Mouse (Mus musculus): ENCODE results near the gene Wdr70. TPM values are rescaled to one million over a fixed set of nuclear protein-coding genes. Genes with fewer than 3 reads are reported as not detected.

Gene Wdr70
- polyA plus RNA-seq, 1 experiment from 2014 or later, result 54.9 TPM

GRCm38 (mm10) chr15:7838921-7839309 lies 260.1 kb downstream of the Wdr70 start:
- H3K4me3 ChIP-seq, result no peak overlapping the region
- WGBS, result 45% methylated on average over 7 of the region's 7 CpGs
- no peaks in the 10 kb centered on the region for H3K36me3 ChIP-seq
- H3K4me1 ChIP-seq, result peaks cover 3% of the 10 kb centered on the region; the same call in 1 of the 2 replicates
- no peaks in the 10 kb centered on the region for H3K9me3 ChIP-seq
- ATAC-seq (ENCODE audit: insufficient number of reproducible peaks, low FRiP score, low TSS enrichment, low read depth), result no peak
- no peak overlapping the region for H3K9ac ChIP-seq
- H3K27me3 ChIP-seq, result no peaks in the 10 kb centered on the region
- H3K4me2 ChIP-seq, result no peak overlapping the region
- H3K27ac ChIP-seq, result no peak overlapping the region

GRCm38 (mm10) chr15:7838060-7838920 lies 260.7 kb downstream of the Wdr70 start:
- Histone ChIP-seq H3K4me2 (no peak overlapping the region), H3K36me3 (no peaks in the 10 kb centered on the region), H3K9me3 (no peaks in the 10 kb centered on the region), H3K4me1 (peaks cover 3% of the 10 kb centered on the region; the same call in 1 of the 2 replicates), H3K27me3 (no peaks in the 10 kb centered on the region), H3K4me3 (no peak overlapping the region), H3K9ac (no peak overlapping the region), H3K27ac (no peak overlapping the region)
- WGBS, result 39% methylated on average over 8 of the region's 8 CpGs
- no peak for ATAC-seq (ENCODE audit: insufficient number of reproducible peaks, low FRiP score, low TSS enrichment, low read depth)

- Histone ChIP-seq H3K4me3 (no peak overlapping the region), H3K4me1 (peaks cover 3% of the 10 kb centered on the region; the same call in 1 of the 2 replicates), H3K9me3 (no peaks in the 10 kb centered on the region), H3K9ac (no peak overlapping the region), H3K36me3 (no peaks in the 10 kb centered on the region), H3K4me2 (no peak overlapping the region), H3K27ac (no peak overlapping the region), H3K27me3 (no peaks in the 10 kb centered on the region)
- WGBS, result 82% methylated on average over 9 of the region's 9 CpGs
- ATAC-seq (ENCODE audit: insufficient number of reproducible peaks, low FRiP score, low TSS enrichment, low read depth), result no peak
Observed at GRCm38 (mm10) chr15:7835404-7835803, 263.6 kb downstream of the Wdr70 start.

- no peak overlapping the region for H3K4me3 ChIP-seq
- H3K4me1 ChIP-seq, result no peaks in the 10 kb centered on the region
- no peak for ATAC-seq (ENCODE audit: insufficient number of reproducible peaks, low FRiP score, low TSS enrichment, low read depth)
- H3K36me3 ChIP-seq, result no peaks in the 10 kb centered on the region
- H3K9me3 ChIP-seq, result no peaks in the 10 kb centered on the region
- no peak overlapping the region for H3K4me2 ChIP-seq
- no peak overlapping the region for H3K27ac ChIP-seq
- H3K27me3 ChIP-seq, result peaks cover 18% of the 10 kb centered on the region
- WGBS, result 59% methylated on average over 6 of the region's 6 CpGs
- H3K9ac ChIP-seq, result no peak overlapping the region
Observed at GRCm38 (mm10) chr15:7825530-7825929, 273.5 kb downstream of the Wdr70 start.

- Histone ChIP-seq H3K4me1 (no peaks in the 10 kb centered on the region), H3K9me3 (no peaks in the 10 kb centered on the region), H3K27me3 (peaks cover 30% of the 10 kb centered on the region), H3K9ac (no peak overlapping the region), H3K36me3 (no peaks in the 10 kb centered on the region), H3K27ac (no peak overlapping the region), H3K4me3 (no peak overlapping the region), H3K4me2 (no peak overlapping the region)
- WGBS, result 60% methylated on average over 6 of the region's 6 CpGs
- no peak for ATAC-seq (ENCODE audit: insufficient number of reproducible peaks, low FRiP score, low TSS enrichment, low read depth)
Observed at GRCm38 (mm10) chr15:7823886-7824285, 275.1 kb downstream of the Wdr70 start.

Small RNA genes lying within 50 kb of the gene (microRNA-seq; reads per million reads assigned to microRNA genes)
- not detected for gene Gm27529

Other genes starting within 250 kb of the Wdr70 start
- 13.4 and 14.1 TPM in 2 replicates for gene Nup155, start 10.1 kb upstream of the Wdr70 start, polyA plus RNA-seq (2015; fragmentation: Nextera tagmentation; extraction: Ambion mirVana)
- 6.5 and 8.2 TPM in 2 replicates for gene Cplane1, start 69.9 kb upstream of the Wdr70 start, polyA plus RNA-seq (2015; fragmentation: Nextera tagmentation; extraction: Ambion mirVana)

Measured in limb, embryonic 15.5 days (tissue).